Mouse (Mus musculus) liver, embryonic 14.5 days (tissue): ENCODE data around the gene Hyou1.

Source experiments
- CTCF ChIP-seq: IDR thresholded peaks from 2 replicates; pipeline ENCODE4 v1.5.1; 2016; ENCODE audit warnings: antibody characterized with exemption, low read depth, control low read depth
- EP300 ChIP-seq: IDR thresholded peaks from 2 replicates; pipeline ENCODE4 v1.6.1; 2016; ENCODE audit warnings: antibody characterized with exemption, low read depth

- no peak for TF ChIP-seq CTCF
- TF ChIP-seq EP300: no peak
These were observed 572 bp downstream of the Hyou1 start for GRCm38 (mm10) chr9:44379862-44380261.
